Mouse (Mus musculus): ENCODE measurements at regions not wholly inside any gene's neighbourhood (a gene's known extent, or its start where the extent isn't known, plus 50 kb on each side); places are given as distances from the start of the nearest gene placed in this dataset.

GRCm38 (mm10) chr16:49533498-49533998 is 165.5 kb upstream of the Ift57 start:
- TF ChIP-seq POLR2A (IDR thresholded peaks at IDR 0.05; ENCODE audit: borderline replicate concordance, extremely low read depth, low read depth, low read length), result no peak
- TF ChIP-seq CTCF (IDR thresholded peaks at IDR 0.05; ENCODE audit: insufficient read depth, low read length), result no peak

Data from lung, adult 2 months (tissue).